Mouse (Mus musculus) thymus, adult 2 months (tissue): ENCODE measurements at regions not wholly inside any gene's neighbourhood (a gene's known extent, or its start where the extent isn't known, plus 50 kb on each side); places are given as distances from the start of the nearest gene placed in this dataset.

ENCODE experiments used
- DNase-seq: peaks from one replicate; pipeline ENCODE4 v3.0.0; 2021
- H3K27ac ChIP-seq: fragments of 200-500 bp; 2 replicates; pipeline ENCODE4 v1.5.1; 2012; ENCODE audit warnings: low read length, control low read depth; ENCODE audit not compliant: control insufficient read depth, insufficient read depth
- H3K27me3 ChIP-seq: fragments of 200-500 bp; 2 replicates; pipeline ENCODE4 v1.6.1; 2012; ENCODE audit warnings: mild to moderate bottlenecking, low read length, moderate library complexity, mixed read lengths; ENCODE audit not compliant: control insufficient read depth, insufficient read depth
- H3K36me3 ChIP-seq: fragments of 200-500 bp; 2 replicates; pipeline ENCODE4 v1.6.1; 2012; ENCODE audit warnings: mild to moderate bottlenecking, low read length, moderate library complexity; ENCODE audit not compliant: control insufficient read depth, insufficient read depth
- H3K4me1 ChIP-seq: fragments of 200-500 bp; replicated peaks from 2 replicates; pipeline ENCODE4 v1.6.1; 2012; ENCODE audit warnings: low read length; ENCODE audit not compliant: control insufficient read depth, insufficient read depth
- H3K4me3 ChIP-seq: fragments of 200-500 bp; 2 replicates; pipeline ENCODE4 v1.5.1; 2012; ENCODE audit warnings: mild to moderate bottlenecking, low read length, control low read depth, moderate library complexity; ENCODE audit not compliant: control insufficient read depth, insufficient read depth
- CTCF ChIP-seq: fragments of 200-500 bp; IDR thresholded peaks from 2 replicates; pipeline ENCODE4 v1.5.1; 2012; ENCODE audit warnings: mild to moderate bottlenecking, control low read depth, low read length, moderate library complexity, borderline replicate concordance; ENCODE audit not compliant: control insufficient read depth, poor library complexity, insufficient read depth; ENCODE audit errors: extremely low read depth
- POLR2A ChIP-seq: fragments of 200-500 bp; IDR thresholded peaks from 2 replicates; pipeline ENCODE4 v1.6.1; 2012; ENCODE audit warnings: mild to moderate bottlenecking, low read length, control low read depth, moderate library complexity; ENCODE audit not compliant: control insufficient read depth, poor library complexity, insufficient read depth; ENCODE audit errors: extremely low read depth
- WGBS: fragments of 180-500 bp; shearing (Covaris S2); methylation state at CpG from one replicate; pipeline ENCODE4 v1.1.7; 2018; 5-methylcytosine and 5-hydroxymethylcytosine counted together

- Histone ChIP-seq H3K4me1 (peaks cover 51% of the 10 kb centered on the region), H3K4me3 (no peak overlapping the region), H3K27me3 (no peaks in the 10 kb centered on the region), H3K36me3 (no peaks in the 10 kb centered on the region), H3K27ac (no peak overlapping the region)
- 96% methylated on average over 6 of the region's 6 CpGs for WGBS
- no peak for TF ChIP-seq CTCF
- TF ChIP-seq POLR2A = no peak
- DNase-seq = no peak
These were observed 156.4 kb downstream of the Zfp36l2 start for GRCm38 (mm10) chr17:84031381-84031780.

GRCm38 (mm10) chr17:84030699-84031098 lies 157.0 kb downstream of the Zfp36l2 start:
- WGBS = 98% methylated on average over 4 of the region's 5 CpGs
- H3K27ac ChIP-seq = no peak overlapping the region
- H3K4me1 ChIP-seq = peaks cover 50% of the 10 kb centered on the region
- no peaks in the 10 kb centered on the region for H3K27me3 ChIP-seq
- no peak for DNase-seq
- TF ChIP-seq CTCF (no peak), POLR2A (no peak)
- H3K4me3 ChIP-seq = no peak overlapping the region
- H3K36me3 ChIP-seq = no peaks in the 10 kb centered on the region

GRCm38 (mm10) chr17:84028157-84028970 lies 159.4 kb downstream of the Zfp36l2 start:
- TF ChIP-seq CTCF = peak; percentile 95
- TF ChIP-seq POLR2A = no peak
- WGBS = 17% methylated on average over 27 of the region's 27 CpGs
- H3K27me3 ChIP-seq = no peaks in the 10 kb centered on the region
- H3K4me1 ChIP-seq = peaks cover 41% of the 10 kb centered on the region
- H3K27ac ChIP-seq = no peak overlapping the region
- H3K36me3 ChIP-seq = no peaks in the 10 kb centered on the region
- no peak overlapping the region for H3K4me3 ChIP-seq
- DNase-seq = peak; percentile 94

DNA sequence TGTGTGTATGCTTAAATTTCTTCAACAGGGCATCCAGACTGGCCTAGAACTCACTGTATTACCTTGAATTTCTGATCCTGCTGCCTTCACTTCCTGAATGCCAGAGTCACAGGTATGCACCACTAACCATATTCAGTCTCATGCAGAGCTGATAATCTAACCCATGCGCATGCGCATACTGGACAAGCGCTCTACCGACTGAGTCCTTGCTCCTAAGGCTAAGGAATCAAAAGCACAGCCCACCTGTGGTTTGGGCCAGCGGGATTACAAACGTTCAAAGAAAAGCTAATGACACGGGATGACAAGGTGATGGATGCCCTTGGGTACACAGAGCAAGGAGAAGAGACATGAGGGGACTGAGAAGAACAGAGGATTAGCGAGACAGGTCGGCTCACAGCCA lies 160.5 kb downstream of the Zfp36l2 start:
- no peak overlapping the region for H3K4me3 ChIP-seq
- no peaks in the 10 kb centered on the region for H3K27me3 ChIP-seq
- WGBS = 90% methylated on average over 9 of the region's 9 CpGs
- no peaks in the 10 kb centered on the region for H3K36me3 ChIP-seq
- TF ChIP-seq POLR2A (no peak), CTCF (no peak)
- H3K4me1 ChIP-seq = peaks cover 38% of the 10 kb centered on the region
- H3K27ac ChIP-seq = no peak overlapping the region
- no peak for DNase-seq

- H3K36me3 ChIP-seq = no peaks in the 10 kb centered on the region
- H3K4me1 ChIP-seq = peaks cover 37% of the 10 kb centered on the region
- no peak overlapping the region for H3K27ac ChIP-seq
- 7% methylated on average over 9 of the region's 9 CpGs for WGBS
- no peaks in the 10 kb centered on the region for H3K27me3 ChIP-seq
- no peak for DNase-seq
- TF ChIP-seq CTCF (no peak), POLR2A (no peak)
- H3K4me3 ChIP-seq = no peak overlapping the region
These were observed 161.6 kb downstream of the Zfp36l2 start for GRCm38 (mm10) chr17:84026110-84026509.

DNA sequence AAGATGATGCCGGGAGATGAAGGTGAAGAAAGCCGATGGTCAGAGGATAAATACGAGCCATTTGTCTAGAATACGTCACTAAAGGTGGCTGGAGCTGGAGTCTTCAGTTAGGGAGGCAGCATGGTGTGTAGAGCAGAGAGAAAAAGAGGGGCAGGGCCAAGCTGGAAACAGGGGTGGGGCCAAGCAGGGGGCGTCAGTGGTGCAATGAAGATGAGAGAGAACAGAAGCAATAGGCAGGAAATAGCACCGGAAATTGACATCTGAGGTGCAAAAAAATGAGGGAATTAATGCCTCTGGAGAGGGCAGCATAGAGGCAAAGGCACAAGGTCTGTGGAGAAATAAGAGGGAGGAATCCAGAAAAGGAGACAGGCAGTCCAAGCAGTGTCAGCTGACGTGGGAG lies 165.4 kb downstream of the Zfp36l2 start:
- WGBS = 66% methylated on average over 7 of the region's 7 CpGs
- no peaks in the 10 kb centered on the region for H3K27me3 ChIP-seq
- H3K4me3 ChIP-seq = no peak overlapping the region
- no peak for DNase-seq
- H3K36me3 ChIP-seq = no peaks in the 10 kb centered on the region
- no peak for TF ChIP-seq POLR2A
- TF ChIP-seq CTCF = no peak
- no peak overlapping the region for H3K27ac ChIP-seq
- H3K4me1 ChIP-seq = peaks cover 22% of the 10 kb centered on the region

DNA sequence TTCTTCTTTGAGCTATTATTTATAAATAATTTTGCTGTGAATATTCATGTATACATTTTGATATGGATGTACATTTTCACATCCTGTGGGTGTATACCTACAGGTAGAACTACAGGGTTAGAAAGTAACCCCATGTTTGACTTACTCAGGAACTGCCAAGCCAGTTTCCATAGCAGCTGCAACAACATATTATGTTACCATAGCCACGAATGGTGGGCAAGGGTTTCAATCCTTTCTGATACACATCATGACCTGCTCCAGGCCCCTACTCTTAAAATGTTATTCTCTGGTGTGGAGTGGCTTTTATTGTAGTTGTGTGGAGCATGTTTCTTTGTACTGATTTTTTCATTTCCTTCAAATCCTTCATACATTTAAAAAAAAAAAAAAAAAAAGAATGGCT lies 168.9 kb downstream of the Zfp36l2 start:
- DNase-seq = no peak
- H3K27me3 ChIP-seq = no peaks in the 10 kb centered on the region
- peaks cover 7% of the 10 kb centered on the region for H3K4me1 ChIP-seq
- 71% methylated on average over 1 of the region's 1 CpGs for WGBS
- H3K4me3 ChIP-seq = no peak overlapping the region
- H3K36me3 ChIP-seq = no peaks in the 10 kb centered on the region
- H3K27ac ChIP-seq = no peak overlapping the region
- TF ChIP-seq CTCF (no peak), POLR2A (no peak)
